Mouse (Mus musculus) neural tube, embryonic 15.5 days (tissue): ENCODE data around the gene Dhx58. TPM values are rescaled to one million over a fixed set of nuclear protein-coding genes. Genes with fewer than 3 reads are reported as not detected.

Source experiments
- ATAC-seq: fragments of 200-750 bp; cut with Nextera tagmentation; 2 replicates; pipeline ENCODE4 v1.8.0; 2017; ENCODE audit warnings: mild to moderate bottlenecking, moderate TSS enrichment, moderate library complexity; ENCODE audit not compliant: low FRiP score
- H3K27ac ChIP-seq: fragments of 300-500 bp; sonication (generic); replicated peaks from 2 replicates; pipeline ENCODE4 v1.5.1; 2015; ENCODE audit warnings: mild to moderate bottlenecking, inconsistent platforms
- H3K27me3 ChIP-seq: fragments of 300-500 bp; sonication (generic); replicated peaks from 2 replicates; pipeline ENCODE4 v1.6.1; 2015; ENCODE audit warnings: inconsistent platforms
- H3K36me3 ChIP-seq: fragments of 300-500 bp; sonication (generic); 2 replicates; pipeline ENCODE4 v1.6.1; 2015; ENCODE audit warnings: inconsistent platforms
- H3K4me1 ChIP-seq: fragments of 300-500 bp; sonication (generic); 2 replicates; pipeline ENCODE4 v1.6.1; 2015; ENCODE audit warnings: inconsistent platforms
- H3K4me2 ChIP-seq: fragments of 300-500 bp; sonication (generic); 2 replicates; pipeline ENCODE4 v1.6.1; 2015; ENCODE audit warnings: inconsistent platforms, mild to moderate bottlenecking, moderate library complexity
- H3K4me3 ChIP-seq: fragments of 300-500 bp; sonication (generic); replicated peaks from 2 replicates; pipeline ENCODE4 v1.5.1; 2015; ENCODE audit warnings: mild to moderate bottlenecking, inconsistent platforms
- H3K9ac ChIP-seq: fragments of 300-500 bp; sonication (generic); replicated peaks from 2 replicates; pipeline ENCODE4 v1.6.1; 2015; ENCODE audit warnings: mild to moderate bottlenecking, inconsistent platforms
- H3K9me3 ChIP-seq: fragments of 300-500 bp; sonication (generic); replicated peaks from 2 replicates; pipeline ENCODE4 v1.6.1; 2016; ENCODE audit warnings: inconsistent platforms
- WGBS: fragments of 180-500 bp; shearing (Covaris S2); methylation state at CpG from one replicate; pipeline ENCODE4 v1.1.7; 2015; ENCODE audit warnings: mixed read lengths; 5-methylcytosine and 5-hydroxymethylcytosine counted together
- polyA plus RNA-seq: library from polyadenylated mRNA; unstranded; fragments of >200 nt; fragmentation: Nextera tagmentation; extraction: Ambion mirVana; gene quantifications from 2 replicates; pipeline ENCODE4 v1.2.1, GENCODE M21; 2015

The Dhx58 gene
- polyA plus RNA-seq, 1 experiment from 2014 or later, result 2.7 TPM

DNA sequence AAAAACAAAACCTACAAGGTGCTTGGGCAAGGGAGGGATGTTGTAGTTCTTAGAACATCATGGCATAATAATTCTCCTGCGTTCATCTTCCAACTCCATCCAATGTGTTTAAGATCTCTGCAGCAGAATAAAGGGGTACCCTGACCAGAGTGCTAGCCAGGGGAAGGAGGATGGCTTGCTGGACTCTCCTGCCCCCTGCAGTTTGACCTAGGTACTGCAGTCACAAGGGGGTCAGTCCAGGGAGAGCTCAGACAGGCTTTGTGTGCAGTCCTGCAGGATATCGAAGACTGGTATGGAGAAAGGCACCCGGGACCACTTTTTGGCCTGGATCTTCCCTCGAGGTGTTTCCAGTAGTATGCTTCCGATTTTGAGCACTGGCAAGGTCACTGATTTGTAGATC lies 9.1 kb downstream of the Dhx58 start:
- no peak overlapping the region for H3K27ac ChIP-seq
- H3K9me3 ChIP-seq, result no peaks in the 10 kb centered on the region
- H3K4me1 ChIP-seq, result peaks cover 10% of the 10 kb centered on the region
- peaks cover 2% of the 10 kb centered on the region; the same call in 1 of the 2 replicates for H3K36me3 ChIP-seq
- H3K4me2 ChIP-seq, result no peak overlapping the region
- H3K9ac ChIP-seq, result no peak overlapping the region
- no peak for ATAC-seq
- no peak overlapping the region for H3K4me3 ChIP-seq
- peaks cover 31% of the 10 kb centered on the region for H3K27me3 ChIP-seq
- 29% methylated on average over 5 of the region's 5 CpGs for WGBS

DNA sequence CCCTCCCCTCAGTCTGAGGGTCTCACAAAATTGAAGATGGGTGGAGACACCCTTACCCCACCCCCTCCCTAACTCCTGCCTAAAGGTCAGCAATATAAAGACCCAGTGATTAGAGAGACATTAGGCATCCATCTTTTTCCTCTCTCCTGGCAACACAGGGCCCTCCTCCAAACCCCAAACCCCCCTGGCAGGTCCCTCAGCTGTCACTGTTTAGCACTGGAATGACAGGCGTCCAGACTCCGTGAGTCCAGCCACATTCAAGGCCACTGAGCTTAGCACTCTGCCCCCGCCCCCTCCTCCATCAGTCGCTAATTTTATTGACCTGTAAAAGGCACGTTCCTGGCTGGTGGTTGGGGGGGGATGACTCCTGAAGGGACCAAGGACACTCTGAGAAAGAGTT lies 10.9 kb downstream of the Dhx58 start:
- Histone ChIP-seq H3K27ac (no peak overlapping the region), H3K9ac (no peak overlapping the region), H3K4me1 (peaks cover 10% of the 10 kb centered on the region), H3K9me3 (no peaks in the 10 kb centered on the region), H3K4me2 (no peak overlapping the region), H3K4me3 (no peak overlapping the region), H3K36me3 (no peaks in the 10 kb centered on the region), H3K27me3 (peaks cover 32% of the 10 kb centered on the region)
- WGBS, result 12% methylated on average over 5 of the region's 5 CpGs
- no peak for ATAC-seq

DNA sequence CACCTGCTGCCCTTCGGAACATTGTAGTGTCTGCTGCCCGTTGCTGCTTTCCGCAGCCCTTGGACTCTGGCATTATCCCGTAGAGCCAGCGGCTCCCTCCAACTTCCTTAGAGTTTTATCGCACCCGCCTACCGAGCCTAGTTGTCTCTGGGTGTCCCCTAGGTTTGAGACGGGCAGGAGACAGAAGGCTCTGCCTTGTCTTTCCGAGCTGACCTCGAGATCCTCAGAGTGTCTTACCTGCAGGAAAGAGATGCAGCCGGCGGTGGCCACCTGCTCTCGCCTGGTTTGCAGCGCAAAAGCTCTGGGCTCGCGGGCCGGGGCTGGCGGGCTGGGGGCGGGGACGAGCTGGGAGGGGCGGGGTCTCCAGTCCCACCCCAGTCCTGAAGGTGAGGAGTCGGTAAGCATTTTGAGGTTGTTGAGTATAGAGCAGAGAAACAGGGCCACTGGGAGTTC lies 11.9 kb downstream of the Dhx58 start, which contains the start of gene Zfp385c:
Gene Zfp385c (minus strand): TSS at position 292 of the 453 bp plus-strand sequence.
- peaks cover 10% of the 10 kb centered on the region for H3K4me1 ChIP-seq
- peak within 1 kb of the TSS; percentile 30; the same call in 1 of the 2 replicates for H3K9ac ChIP-seq
- H3K27me3 ChIP-seq, result peaks cover 32% of the 10 kb centered on the region
- 1% methylated on average over 23 of the region's 23 CpGs for WGBS
- H3K9me3 ChIP-seq, result no peaks in the 10 kb centered on the region
- peak within 1 kb of the TSS; percentile 57 for H3K4me2 ChIP-seq
- peak within 1 kb of the TSS; percentile 27 for H3K4me3 ChIP-seq
- no peak for ATAC-seq
- no peaks in the 10 kb centered on the region for H3K36me3 ChIP-seq
- H3K27ac ChIP-seq, result no peak within 1 kb of the TSS

DNA sequence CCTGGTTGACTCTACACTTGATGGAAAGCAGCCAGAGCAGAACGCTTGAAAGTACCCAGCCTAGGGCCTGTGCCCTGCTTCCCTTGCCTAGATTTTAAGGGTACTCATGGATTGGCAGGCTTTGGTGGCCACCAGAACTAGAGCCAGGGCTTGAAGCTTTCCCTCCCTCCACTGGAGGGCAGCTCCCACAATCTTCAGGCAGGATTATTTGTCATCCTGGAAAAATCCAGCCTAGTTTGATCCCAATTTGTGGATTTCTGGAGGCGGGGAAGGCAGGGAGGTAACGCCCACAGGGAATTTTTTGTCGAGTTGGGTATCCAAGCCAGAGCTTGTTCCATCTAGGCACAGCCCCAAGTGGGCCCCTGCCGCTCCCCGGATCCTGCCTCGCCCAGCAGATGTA lies 13.7 kb downstream of the Dhx58 start:
- Histone ChIP-seq H3K36me3 (no peaks in the 10 kb centered on the region), H3K27ac (no peak overlapping the region), H3K27me3 (peaks cover 32% of the 10 kb centered on the region), H3K4me3 (no peak overlapping the region), H3K9ac (no peak overlapping the region), H3K4me1 (peaks cover 10% of the 10 kb centered on the region), H3K9me3 (no peaks in the 10 kb centered on the region), H3K4me2 (no peak overlapping the region)
- no peak for ATAC-seq
- 86% methylated on average over 7 of the region's 7 CpGs for WGBS

DNA sequence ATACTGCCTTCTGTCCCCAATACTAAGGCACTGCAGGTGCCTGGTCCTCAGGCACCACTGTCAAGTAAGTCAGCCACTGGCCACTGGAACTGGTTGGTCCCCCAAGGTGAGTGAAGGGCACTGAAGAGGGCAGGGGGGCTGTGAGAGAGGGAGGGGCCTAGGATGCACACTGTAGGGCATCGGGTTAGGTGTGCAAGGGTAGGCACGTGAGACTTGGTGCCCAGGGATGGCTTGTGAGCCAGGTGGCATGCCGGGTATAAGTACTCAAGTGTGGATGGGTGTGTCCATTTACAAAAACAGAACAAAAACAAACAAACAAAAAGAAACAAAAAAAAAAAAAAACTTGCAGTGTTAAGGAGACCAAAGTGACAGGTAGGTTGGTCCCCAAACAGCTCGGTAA lies 15.6 kb downstream of the Dhx58 start:
- no peak overlapping the region for H3K27ac ChIP-seq
- WGBS, result 81% methylated on average over 4 of the region's 4 CpGs
- peaks cover 32% of the 10 kb centered on the region for H3K27me3 ChIP-seq
- H3K9ac ChIP-seq, result no peak overlapping the region
- H3K4me1 ChIP-seq, result peaks cover 10% of the 10 kb centered on the region
- no peak overlapping the region for H3K4me2 ChIP-seq
- no peaks in the 10 kb centered on the region for H3K36me3 ChIP-seq
- no peak for ATAC-seq
- no peaks in the 10 kb centered on the region for H3K9me3 ChIP-seq
- no peak overlapping the region for H3K4me3 ChIP-seq

DNA sequence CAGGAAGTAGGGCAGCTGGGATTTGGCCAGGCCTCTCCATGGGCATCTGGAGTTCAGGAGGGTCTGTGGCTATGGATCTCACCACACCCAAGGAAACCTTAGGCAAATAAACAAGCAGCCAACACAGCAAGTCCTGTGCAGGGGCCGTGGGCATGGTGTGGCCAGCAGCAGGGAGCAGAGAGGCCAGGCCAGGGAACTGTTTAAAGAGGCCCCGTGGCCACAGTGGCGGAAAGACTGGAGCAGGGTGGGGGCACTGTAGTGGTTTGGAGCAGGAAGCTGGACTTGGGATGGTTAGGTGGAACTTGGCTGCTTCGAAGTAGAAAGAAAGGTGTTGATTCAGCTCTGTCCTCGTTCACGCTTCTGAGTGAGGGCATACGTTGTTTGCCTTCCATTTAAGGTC lies 16.8 kb downstream of the Dhx58 start:
- Histone ChIP-seq H3K9ac (no peak overlapping the region), H3K36me3 (no peaks in the 10 kb centered on the region), H3K9me3 (no peaks in the 10 kb centered on the region), H3K4me3 (no peak overlapping the region), H3K27ac (no peak overlapping the region), H3K27me3 (peaks cover 23% of the 10 kb centered on the region), H3K4me2 (no peak overlapping the region), H3K4me1 (peaks cover 6% of the 10 kb centered on the region)
- WGBS, result 84% methylated on average over 7 of the region's 7 CpGs
- ATAC-seq, result no peak

DNA sequence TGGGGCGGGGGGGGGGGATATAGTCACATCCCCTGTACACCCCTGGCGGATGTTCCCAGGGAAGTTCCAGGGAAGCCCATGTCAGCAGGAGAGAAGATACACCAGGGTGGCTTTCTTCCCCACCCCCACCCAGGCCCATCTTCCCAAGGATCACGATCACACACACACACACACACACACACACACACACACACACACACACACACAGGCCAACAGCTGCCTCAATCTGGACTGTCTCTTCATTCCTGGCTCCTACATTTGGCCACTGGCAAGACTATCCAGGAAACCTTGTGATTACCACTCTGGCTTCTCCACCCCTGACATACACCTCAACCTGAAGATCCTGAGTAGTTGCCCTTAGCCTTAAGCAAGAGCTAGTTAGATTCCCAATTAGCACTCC lies 18.7 kb downstream of the Dhx58 start:
- 86% methylated on average over 2 of the region's 3 CpGs for WGBS
- ATAC-seq, result no peak
- no peak overlapping the region for H3K4me3 ChIP-seq

DNA sequence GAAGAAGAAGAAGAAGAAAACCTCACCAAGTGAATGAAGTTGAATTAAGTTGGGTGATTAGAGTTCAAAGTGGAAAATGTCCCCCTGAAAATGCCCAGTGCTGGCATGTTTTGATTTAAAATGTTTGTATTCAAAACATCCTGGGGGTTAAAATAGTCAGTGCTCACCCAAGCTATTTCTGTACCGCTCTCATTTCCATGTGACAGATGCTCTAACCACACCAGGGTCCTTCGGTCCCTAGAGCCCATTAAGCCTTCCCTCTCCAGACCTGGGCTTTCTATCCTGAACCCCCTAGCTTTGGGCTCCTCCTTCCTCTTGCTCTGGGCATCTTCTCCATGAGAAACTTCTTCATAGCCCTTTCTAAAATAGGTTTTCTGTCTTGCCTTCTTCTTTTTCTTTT lies 20.0 kb downstream of the Dhx58 start:
- Histone ChIP-seq H3K9ac (no peak overlapping the region), H3K27me3 (no peaks in the 10 kb centered on the region), H3K36me3 (no peaks in the 10 kb centered on the region), H3K9me3 (no peaks in the 10 kb centered on the region), H3K4me3 (no peak overlapping the region), H3K4me2 (no peak overlapping the region), H3K4me1 (no peaks in the 10 kb centered on the region), H3K27ac (no peak overlapping the region)
- WGBS, result 77% methylated on average over 2 of the region's 2 CpGs
- ATAC-seq, result no peak

More for the DNA sequence above, 18.7 kb downstream of the Dhx58 start:
- no peaks in the 10 kb centered on the region for H3K4me1 ChIP-seq
- H3K36me3 ChIP-seq, result no peaks in the 10 kb centered on the region
- H3K4me2 ChIP-seq, result no peak overlapping the region
- 0 out of 2 replicates have a peak, but pooled peaks cover 6% of the 10 kb centered on the region for H3K27me3 ChIP-seq
- no peaks in the 10 kb centered on the region for H3K9me3 ChIP-seq
- no peak overlapping the region for H3K9ac ChIP-seq
- no peak overlapping the region for H3K27ac ChIP-seq

DNA sequence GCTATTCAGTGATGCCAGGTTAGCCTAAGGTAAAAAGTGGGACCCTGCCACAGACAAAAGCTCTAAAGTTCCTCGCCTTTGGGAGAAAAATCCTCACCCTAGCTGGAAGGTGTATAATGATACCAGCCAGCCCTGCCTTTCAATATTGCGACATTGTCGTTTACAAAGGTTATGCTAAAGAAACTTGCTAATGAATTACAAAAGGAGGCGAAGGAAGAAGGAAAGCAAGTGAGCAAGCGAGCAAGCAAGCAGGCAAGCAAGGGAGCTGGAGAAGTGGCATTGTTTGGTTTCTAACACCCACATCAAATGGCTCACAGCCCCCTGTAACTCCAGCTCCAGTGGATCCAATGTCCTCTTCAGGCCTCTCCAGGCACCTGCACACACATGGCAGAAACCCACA lies 21.5 kb downstream of the Dhx58 start:
- no peaks in the 10 kb centered on the region for H3K36me3 ChIP-seq
- H3K27ac ChIP-seq, result no peak overlapping the region
- no peaks in the 10 kb centered on the region for H3K4me1 ChIP-seq
- no peak overlapping the region for H3K4me3 ChIP-seq
- no peak for ATAC-seq
- H3K9me3 ChIP-seq, result no peaks in the 10 kb centered on the region
- no peak overlapping the region for H3K4me2 ChIP-seq
- WGBS, result 76% methylated on average over 5 of the region's 5 CpGs
- H3K9ac ChIP-seq, result no peak overlapping the region
- no peaks in the 10 kb centered on the region for H3K27me3 ChIP-seq

DNA sequence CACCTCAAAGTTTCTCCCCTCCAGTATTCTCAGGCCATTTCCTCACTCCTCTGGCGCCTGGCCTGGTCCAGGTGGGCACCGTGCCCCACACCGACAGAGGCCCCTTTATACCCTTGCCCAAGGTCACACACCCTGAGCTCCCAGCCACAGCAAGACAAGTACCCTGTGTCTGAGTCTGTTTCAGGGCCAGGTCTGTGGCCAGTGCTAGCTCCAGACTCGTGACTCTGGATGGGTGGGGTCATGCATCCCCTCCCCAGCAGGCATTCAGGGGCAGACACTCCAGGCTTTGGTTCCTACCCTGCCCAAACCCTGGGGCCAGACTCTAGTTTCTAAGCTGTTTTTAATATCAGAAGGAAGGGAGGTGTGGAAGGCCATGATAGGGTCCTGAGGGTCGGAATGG lies 22.2 kb downstream of the Dhx58 start:
- Histone ChIP-seq H3K9ac (no peak overlapping the region), H3K9me3 (no peaks in the 10 kb centered on the region), H3K4me3 (no peak overlapping the region), H3K4me2 (no peak overlapping the region), H3K27me3 (no peaks in the 10 kb centered on the region), H3K36me3 (no peaks in the 10 kb centered on the region), H3K4me1 (no peaks in the 10 kb centered on the region), H3K27ac (no peak overlapping the region)
- WGBS, result 76% methylated on average over 5 of the region's 5 CpGs
- ATAC-seq, result no peak

DNA sequence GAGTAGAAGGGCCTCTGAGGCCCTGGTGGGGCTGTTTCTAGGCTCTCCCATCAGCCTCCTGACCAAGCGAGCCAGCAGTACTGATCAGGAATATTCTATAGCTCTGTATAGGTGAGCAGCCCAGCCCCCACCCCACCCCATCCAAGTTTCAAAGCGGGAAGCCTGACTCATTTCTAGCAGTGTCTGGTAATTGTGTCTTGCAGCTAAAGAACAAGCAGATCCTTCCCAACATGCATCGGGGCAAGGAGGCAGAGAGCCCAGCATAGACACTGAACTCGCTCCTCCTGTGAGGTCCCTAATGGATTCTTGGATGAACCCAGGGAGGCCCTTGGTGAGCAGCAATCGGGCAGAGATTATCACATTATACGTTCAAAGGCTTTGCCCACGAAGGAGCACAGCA lies 26.3 kb downstream of the Dhx58 start:
- Histone ChIP-seq H3K9me3 (no peaks in the 10 kb centered on the region), H3K9ac (no peak overlapping the region), H3K4me3 (no peak overlapping the region), H3K4me1 (peaks cover 7% of the 10 kb centered on the region), H3K4me2 (no peak overlapping the region), H3K27ac (no peak overlapping the region), H3K36me3 (no peaks in the 10 kb centered on the region), H3K27me3 (no peaks in the 10 kb centered on the region; the same call in 1 of the 2 replicates)
- 66% methylated on average over 7 of the region's 7 CpGs for WGBS
- no peak for ATAC-seq

DNA sequence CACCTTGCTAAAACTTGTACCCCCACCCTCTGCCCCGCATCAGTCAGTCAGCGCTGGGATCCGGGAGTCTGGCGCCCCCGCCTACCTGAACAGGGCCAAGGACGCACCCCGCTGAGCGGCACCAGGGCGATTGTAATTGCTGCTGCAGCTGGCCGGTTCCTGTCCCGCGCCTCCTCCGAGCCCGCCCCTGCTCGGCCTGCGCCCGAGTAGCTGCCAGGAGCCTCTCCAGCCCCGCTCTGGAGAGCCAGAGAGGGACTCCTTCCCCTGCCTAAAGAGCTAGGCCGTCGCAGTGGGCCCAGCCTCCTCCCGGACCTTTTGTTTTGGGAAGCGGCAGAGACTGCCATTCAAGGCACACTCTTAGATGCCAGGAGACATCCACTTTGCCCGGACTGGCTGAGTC lies 30.9 kb downstream of the Dhx58 start:
- Histone ChIP-seq H3K27me3 (peaks cover 9% of the 10 kb centered on the region), H3K27ac (no peak overlapping the region), H3K4me2 (peak overlapping the region; percentile 28), H3K36me3 (no peaks in the 10 kb centered on the region), H3K9me3 (no peaks in the 10 kb centered on the region), H3K9ac (no peak overlapping the region; the same call in 1 of the 2 replicates), H3K4me1 (peaks cover 8% of the 10 kb centered on the region), H3K4me3 (no peak overlapping the region)
- 3% methylated on average over 23 of the region's 23 CpGs for WGBS
- ATAC-seq, result no peak

DNA sequence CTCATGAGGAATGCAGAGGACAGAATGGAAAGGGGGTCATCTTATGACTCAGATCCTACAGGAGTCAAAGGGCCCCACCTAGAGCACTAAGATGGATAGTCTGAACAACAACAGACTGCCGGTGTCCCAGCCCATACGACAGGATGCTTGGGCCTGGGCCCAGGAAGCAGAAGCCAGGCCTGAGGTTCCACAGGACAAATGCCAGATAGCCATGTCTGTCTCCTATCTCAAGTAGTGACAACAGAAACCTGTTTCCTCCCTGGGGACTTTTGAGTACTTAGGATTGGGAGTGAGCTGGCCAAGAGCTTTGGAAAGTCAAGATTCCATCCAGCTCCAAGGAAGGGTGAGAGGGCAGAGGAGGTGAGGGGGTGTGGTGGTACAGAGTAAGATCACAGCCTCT lies 32.1 kb downstream of the Dhx58 start:
- Histone ChIP-seq H3K27ac (no peak overlapping the region), H3K27me3 (peaks cover 9% of the 10 kb centered on the region), H3K4me2 (no peak overlapping the region), H3K4me1 (peaks cover 8% of the 10 kb centered on the region), H3K9me3 (no peaks in the 10 kb centered on the region), H3K36me3 (no peaks in the 10 kb centered on the region), H3K4me3 (no peak overlapping the region), H3K9ac (no peak overlapping the region)
- ATAC-seq, result no peak
- WGBS, result 76% methylated on average over 2 of the region's 2 CpGs
